In the genomic region with DNA sequence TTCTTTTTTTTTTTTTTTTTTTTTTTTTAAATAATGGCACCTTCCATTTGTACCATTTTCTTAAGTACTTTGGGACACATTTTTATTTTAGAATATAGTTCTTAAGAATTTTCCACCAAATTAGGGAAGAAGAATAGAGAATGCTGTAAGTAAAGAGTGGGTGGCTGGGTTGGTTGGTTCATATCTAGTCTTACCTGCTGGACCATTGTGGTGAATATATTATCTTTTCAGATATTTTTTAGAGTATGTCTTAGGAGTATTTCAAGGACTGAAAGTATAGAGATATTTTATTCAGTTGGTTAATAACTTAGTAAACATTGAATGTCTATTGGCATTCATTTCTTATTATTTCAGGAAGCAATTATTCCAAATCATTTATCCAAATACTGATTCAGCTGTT, we compare ENCODE assay signal across 27 mouse cellular contexts.
"Had no signal": no experiment of that assay in that cellular context is flagged by ENCODE, and none has a peak within 500 bp of the region (broad histone marks: within the 10 kb centered on the region; RNA-seq: fewer than 3 reads in every experiment).

No protein-coding gene starts in this region.

- H3K4me2 ChIP-seq: embryonic facial prominence, embryonic 12.5 days; embryonic facial prominence, embryonic 13.5 days; embryonic facial prominence, embryonic 15.5 days; forebrain, embryonic 12.5 days; forebrain, embryonic 13.5 days; forebrain, embryonic 15.5 days had no signal

- H3K9ac ChIP-seq: embryonic facial prominence, embryonic 12.5 days; embryonic facial prominence, embryonic 13.5 days; embryonic facial prominence, embryonic 15.5 days; forebrain, embryonic 12.5 days; forebrain, embryonic 13.5 days; forebrain, embryonic 15.5 days; forebrain, postnatal 0 days had no signal

- H3K4me3 ChIP-seq: embryonic facial prominence, embryonic 10.5 days; embryonic facial prominence, embryonic 12.5 days; embryonic facial prominence, embryonic 13.5 days; embryonic facial prominence, embryonic 15.5 days; erythroblast, embryonic 14.5 days; forebrain, embryonic 10.5 days; forebrain, embryonic 12.5 days; forebrain, embryonic 13.5 days; forebrain, embryonic 15.5 days; gastrocnemius, adult 2 months; heart, adult 2 months had no signal

- ATAC-seq: forebrain, embryonic 13.5 days; forebrain, embryonic 14.5 days; forebrain, embryonic 15.5 days; forebrain, embryonic 16.5 days; forebrain, postnatal 0 days had no signal

- H3K9me3 ChIP-seq: embryonic facial prominence, embryonic 10.5 days; embryonic facial prominence, embryonic 12.5 days; embryonic facial prominence, embryonic 13.5 days; embryonic facial prominence, embryonic 15.5 days; forebrain, embryonic 10.5 days; forebrain, embryonic 12.5 days; forebrain, embryonic 13.5 days; forebrain, embryonic 15.5 days had no signal

- H3K4me1 ChIP-seq: embryonic facial prominence, embryonic 10.5 days; embryonic facial prominence, embryonic 12.5 days; embryonic facial prominence, embryonic 13.5 days; embryonic facial prominence, embryonic 15.5 days; forebrain, embryonic 10.5 days; forebrain, embryonic 12.5 days; forebrain, embryonic 13.5 days; forebrain, embryonic 15.5 days had no signal

- DNase-seq: cerebellum, adult 9-10 months; cerebellum, adult 9-11 months; cerebellum, postnatal 10 days; cerebellum, postnatal 14 days; cerebellum, postnatal 25 days; cerebellum, postnatal 36 days; embryo, embryonic 11 days; forebrain, postnatal 0 days; gastrocnemius, adult 2 months; gastrocnemius, postnatal 10 days; gastrocnemius, postnatal 14 days; gastrocnemius, postnatal 25 days; gastrocnemius, postnatal 36 days; heart, adult 11 months; heart, adult 18-20 months; heart, adult 2 months had no signal

- H3K27ac ChIP-seq: embryonic facial prominence, embryonic 10.5 days; embryonic facial prominence, embryonic 12.5 days; embryonic facial prominence, embryonic 13.5 days; embryonic facial prominence, embryonic 15.5 days; forebrain, embryonic 10.5 days; forebrain, embryonic 12.5 days; forebrain, embryonic 13.5 days; forebrain, embryonic 15.5 days; gastrocnemius, adult 2 months; heart, adult 2 months had no signal

- H3K27me3 ChIP-seq: embryonic facial prominence, embryonic 12.5 days; embryonic facial prominence, embryonic 13.5 days; embryonic facial prominence, embryonic 15.5 days; forebrain, embryonic 12.5 days; forebrain, embryonic 13.5 days; forebrain, embryonic 15.5 days had no signal

- H3K36me3 ChIP-seq: embryonic facial prominence, embryonic 12.5 days; embryonic facial prominence, embryonic 15.5 days; forebrain, embryonic 12.5 days; forebrain, embryonic 15.5 days had no signal
